Mouse (Mus musculus) C2C12 (cell line): ENCODE results near the gene Scai.

Experiments
- CEBPB ChIP-seq: IDR thresholded peaks from one replicate; pipeline ENCODE4 v1.6.1; 2011; ENCODE audit warnings: low read depth, mild to moderate bottlenecking, control low read depth, moderate library complexity
- CTCF ChIP-seq: IDR thresholded peaks from one replicate; pipeline ENCODE4 v1.5.1; 2011; ENCODE audit not compliant: control insufficient read depth, insufficient read depth, insufficient read length
- FOSL1 ChIP-seq: IDR thresholded peaks from one replicate; pipeline ENCODE4 v1.8.0; 2011; ENCODE audit warnings: mild to moderate bottlenecking, low read length; ENCODE audit not compliant: poor library complexity, insufficient read depth, severe bottlenecking
- MAX ChIP-seq: IDR thresholded peaks from one replicate; pipeline ENCODE4 v1.6.1; 2011; ENCODE audit warnings: mild to moderate bottlenecking, control low read depth
- MYOD1 ChIP-seq: IDR thresholded peaks from one replicate; pipeline ENCODE4 v1.6.1; 2011; ENCODE audit warnings: low read depth; ENCODE audit not compliant: control insufficient read depth, insufficient read length
- MYOG ChIP-seq: IDR thresholded peaks from one replicate; pipeline ENCODE4 v1.6.1; 2011; ENCODE audit not compliant: control insufficient read depth, insufficient read length; ENCODE audit errors: extremely low read depth
- USF1 ChIP-seq: IDR thresholded peaks from one replicate; pipeline ENCODE4 v1.6.1; 2011; ENCODE audit warnings: low read depth, mild to moderate bottlenecking, control low read depth, moderate library complexity

GRCm38 (mm10) chr2:39217150-39217549 is 26.6 kb upstream of the Scai start:
- TF ChIP-seq CTCF (no peak), CEBPB (no peak), USF1 (no peak), MYOD1 (no peak), MAX (no peak), MYOG (no peak), FOSL1 (no peak)
